Mouse (Mus musculus) retina, postnatal 1 day (tissue): Measurements from ENCODE around the gene Nrf1.

Experiments
- DNase-seq: peaks from one replicate; pipeline ENCODE4 v3.0.0-alpha.2; 2012

Gene Nrf1

DNA sequence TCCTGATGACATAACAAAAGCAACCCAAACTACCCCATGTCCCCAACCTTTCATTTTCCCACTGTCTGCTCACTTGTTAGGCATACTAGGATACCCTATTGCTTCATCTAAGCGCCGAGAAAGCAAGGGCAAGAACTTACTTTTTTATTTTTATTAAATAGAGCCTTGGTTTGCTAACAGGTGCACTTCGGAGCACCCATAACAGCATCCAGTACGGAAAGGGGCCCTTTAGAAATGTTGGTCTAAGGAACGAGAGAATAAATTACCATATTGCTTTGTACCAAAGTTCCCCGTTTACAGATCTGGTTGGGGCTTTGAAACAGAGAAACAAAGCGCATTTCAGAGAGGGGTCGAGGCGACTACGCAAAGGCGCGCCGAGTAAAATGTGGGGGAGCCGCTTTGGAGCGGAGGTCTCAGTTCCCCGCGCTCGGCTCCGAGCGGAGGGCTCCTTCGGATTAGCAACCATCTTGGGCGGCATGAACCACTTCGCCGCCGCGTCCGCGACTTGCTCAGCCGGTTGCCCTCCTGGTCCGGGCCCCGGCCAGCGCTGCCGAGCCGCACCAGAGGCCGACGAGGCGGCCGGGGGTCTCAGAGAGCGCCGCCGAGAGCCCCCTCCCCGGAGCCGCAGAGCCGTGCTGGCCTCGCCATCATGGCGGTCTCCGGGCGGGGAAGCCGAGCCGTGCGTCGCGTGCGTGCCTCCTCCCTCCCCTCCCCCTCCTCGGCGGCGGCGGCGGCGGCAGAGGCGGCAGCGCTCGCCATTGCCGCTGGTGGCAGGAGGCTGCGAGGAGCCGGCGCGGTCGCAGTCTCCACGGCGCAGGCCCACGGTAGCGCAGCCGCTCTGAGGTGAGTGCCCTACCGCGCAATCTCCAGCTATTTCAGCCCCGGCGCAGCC lies at the start of gene Nrf1:
TSS of gene Nrf1 (plus strand) at position 718 of the 892 bp plus-strand sequence.
- DNase-seq: peak; percentile 95

DNA sequence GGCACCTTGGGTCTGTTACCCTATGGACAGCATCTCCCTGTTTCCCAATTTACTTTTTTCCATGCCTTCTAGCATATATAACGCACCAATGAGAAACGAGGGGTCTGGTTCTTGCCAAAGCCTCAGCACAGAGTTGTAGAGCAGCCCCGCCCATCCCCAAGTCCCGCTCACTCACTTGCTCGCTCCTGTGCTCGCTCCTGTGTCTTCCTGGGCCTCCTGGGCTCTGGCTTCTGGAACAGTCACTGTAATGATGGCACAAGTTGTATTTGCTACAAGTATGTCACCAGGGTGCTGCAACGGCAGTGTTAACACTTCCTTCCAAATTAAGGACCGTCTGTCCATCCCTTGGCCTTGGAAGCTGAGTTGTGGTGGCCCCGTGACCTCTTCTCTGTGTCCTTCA lies 49.6 kb upstream of the Nrf1 start:
- no peak for DNase-seq

DNA sequence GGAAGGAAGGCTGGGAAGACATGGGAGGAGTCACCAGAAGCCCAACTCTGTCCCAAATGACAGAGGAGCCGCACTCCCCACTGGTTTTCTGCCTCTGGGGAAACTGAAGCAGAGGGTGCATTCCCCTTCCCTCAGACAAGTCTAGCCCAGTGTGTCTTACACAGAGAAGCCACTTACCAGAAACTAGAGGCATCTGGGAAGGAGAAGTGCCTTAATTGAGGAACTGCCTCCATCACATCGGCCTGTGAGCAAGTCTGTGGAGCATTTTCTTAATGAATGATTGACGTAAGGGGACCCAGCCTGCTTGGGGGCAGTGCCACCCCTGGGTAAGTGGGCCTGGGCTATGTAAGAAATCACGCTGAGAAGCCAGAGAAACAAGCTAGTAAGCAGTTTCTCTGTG lies 49.0 kb upstream of the Nrf1 start:
- DNase-seq: no peak

DNA sequence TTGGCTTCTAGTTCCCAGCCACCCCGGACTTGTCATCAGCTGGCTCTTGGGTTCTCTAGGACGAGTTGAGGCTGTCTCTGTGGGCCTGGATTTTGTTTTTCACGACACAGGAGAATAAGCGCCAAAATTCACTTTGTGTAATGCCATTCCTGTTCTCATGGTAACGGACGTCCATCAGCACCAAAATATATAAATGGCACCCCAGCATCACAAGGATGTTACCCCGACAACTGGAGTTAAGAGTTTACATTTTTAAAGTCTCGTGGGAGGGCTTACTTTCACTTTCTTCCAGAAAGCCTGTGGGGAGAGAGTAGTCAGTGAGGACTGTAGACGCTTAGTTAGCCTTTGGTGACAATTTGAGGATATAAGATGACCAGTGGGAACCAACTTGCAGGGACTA lies 45.2 kb upstream of the Nrf1 start:
- no peak for DNase-seq

GRCm38 (mm10) chr6:30005851-30006250 lies 41.9 kb upstream of the Nrf1 start:
- DNase-seq: no peak

- no peak for DNase-seq
Measured at GRCm38 (mm10) chr6:30009204-30009603, 38.6 kb upstream of the Nrf1 start.

DNA sequence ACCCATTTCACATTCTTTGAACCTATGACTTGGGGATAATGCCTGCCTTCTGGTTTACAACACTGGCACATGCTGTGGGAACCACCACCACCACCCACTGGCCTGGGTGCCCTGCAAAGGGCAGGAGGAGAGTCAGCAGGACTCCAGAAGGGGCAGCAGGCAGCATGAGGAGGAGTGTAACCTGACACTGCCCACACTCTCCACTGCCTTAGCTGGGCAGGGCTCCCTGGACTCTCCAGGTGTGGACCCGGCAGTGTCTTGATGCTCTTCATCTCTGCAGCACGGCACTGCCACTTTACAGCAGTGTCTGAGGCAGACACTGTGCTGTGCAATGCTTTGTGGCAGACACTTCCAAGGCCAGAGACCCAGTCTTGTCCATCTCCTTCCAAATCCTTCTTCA lies 34.3 kb upstream of the Nrf1 start:
- DNase-seq: no peak

GRCm38 (mm10) chr6:30014187-30014864 lies 33.5 kb upstream of the Nrf1 start:
- peak; percentile 66 for DNase-seq

- no peak for DNase-seq
Measured at GRCm38 (mm10) chr6:30021241-30021640, 26.5 kb upstream of the Nrf1 start.

DNA sequence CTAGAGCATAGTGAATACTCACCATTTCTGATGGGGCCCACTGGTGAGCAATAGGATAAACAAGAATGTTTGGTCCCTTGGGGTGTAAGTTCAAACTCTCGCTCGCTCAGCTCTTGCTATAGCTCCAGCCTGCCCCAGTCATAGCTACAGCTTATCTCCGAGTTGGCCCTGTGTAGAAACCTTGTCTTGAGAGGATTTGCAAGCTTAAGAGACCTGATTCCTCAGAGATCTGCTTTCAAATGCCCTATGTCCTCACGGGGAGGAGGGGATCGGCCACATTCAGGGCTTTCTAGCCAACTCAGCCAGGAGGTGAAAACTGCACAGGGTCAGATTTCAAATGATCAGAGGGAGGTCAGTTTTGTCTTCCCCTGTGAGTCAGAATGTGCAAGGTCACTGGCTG lies 26.1 kb upstream of the Nrf1 start:
- no peak for DNase-seq

DNA sequence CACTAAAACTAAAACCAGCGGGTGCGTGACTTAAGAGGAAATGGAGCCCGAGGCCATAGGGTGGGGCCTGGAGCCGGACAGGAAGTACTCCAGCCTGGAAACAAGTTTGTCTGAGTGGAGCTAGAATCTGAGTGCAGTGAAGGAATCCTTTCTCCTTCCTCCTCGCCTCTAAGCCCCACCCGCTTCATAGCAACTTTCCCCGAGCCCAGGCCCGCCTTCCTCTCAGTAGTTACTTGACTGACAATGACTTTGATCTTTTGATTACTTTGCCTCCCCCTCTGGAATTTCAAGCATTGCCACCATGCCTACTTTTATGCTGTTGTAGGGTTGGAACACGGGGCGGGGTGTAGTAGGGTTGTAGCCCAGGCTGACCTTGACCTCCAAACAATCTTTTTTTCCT lies 21.0 kb upstream of the Nrf1 start:
- no peak for DNase-seq

- DNase-seq: no peak
Measured at GRCm38 (mm10) chr6:30028358-30028757, 19.4 kb upstream of the Nrf1 start.

- no peak for DNase-seq
Measured at GRCm38 (mm10) chr6:30035112-30035511, 12.7 kb upstream of the Nrf1 start.

- DNase-seq: no peak
Measured at GRCm38 (mm10) chr6:30041498-30041897, 6.3 kb upstream of the Nrf1 start.

DNA sequence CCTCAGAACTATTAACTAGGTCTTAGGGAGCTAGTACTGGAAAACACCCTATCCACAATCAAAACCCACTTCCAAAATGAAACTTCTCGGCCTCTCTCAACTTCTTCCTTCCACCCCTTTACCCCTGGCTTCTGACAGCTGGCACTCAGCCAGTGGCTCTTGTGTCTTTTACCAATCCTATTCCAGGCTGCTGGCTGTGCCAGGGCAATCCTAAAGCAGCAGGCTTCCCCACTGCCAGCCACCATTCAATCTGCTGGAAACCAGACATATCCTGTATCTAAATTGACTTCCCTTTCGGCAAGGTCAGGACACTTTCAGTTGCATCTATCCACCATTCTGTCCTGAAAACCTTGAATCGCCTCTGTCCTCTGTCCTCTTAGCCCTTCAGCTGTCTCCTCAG lies 5.3 kb upstream of the Nrf1 start:
- peak; percentile 28 for DNase-seq

GRCm38 (mm10) chr6:30048163-30048500 lies 344 bp downstream of the Nrf1 start:
- no peak for DNase-seq

GRCm38 (mm10) chr6:30048501-30049353 lies 939 bp downstream of the Nrf1 start:
- DNase-seq: peak; percentile 60

DNA sequence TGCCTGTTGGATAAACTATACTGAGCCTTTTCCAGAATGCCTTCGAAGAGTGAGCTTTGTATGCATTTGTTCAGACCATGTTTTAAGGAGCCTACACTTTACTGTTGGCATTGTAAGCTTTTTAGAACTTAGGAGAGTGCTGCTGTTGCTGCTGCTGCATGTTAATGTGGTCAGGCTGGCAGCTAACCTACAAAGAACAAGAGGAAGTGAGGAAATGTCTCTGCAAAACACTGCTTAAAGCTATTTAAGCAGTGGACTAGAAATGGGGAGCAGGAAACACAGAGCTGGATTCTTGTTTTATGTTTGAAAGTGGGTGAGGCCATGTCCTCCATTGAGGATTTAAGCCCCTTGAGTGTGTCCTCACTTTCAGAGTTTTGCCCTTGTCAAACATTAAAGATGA lies 5.3 kb downstream of the Nrf1 start:
- DNase-seq: no peak

DNA sequence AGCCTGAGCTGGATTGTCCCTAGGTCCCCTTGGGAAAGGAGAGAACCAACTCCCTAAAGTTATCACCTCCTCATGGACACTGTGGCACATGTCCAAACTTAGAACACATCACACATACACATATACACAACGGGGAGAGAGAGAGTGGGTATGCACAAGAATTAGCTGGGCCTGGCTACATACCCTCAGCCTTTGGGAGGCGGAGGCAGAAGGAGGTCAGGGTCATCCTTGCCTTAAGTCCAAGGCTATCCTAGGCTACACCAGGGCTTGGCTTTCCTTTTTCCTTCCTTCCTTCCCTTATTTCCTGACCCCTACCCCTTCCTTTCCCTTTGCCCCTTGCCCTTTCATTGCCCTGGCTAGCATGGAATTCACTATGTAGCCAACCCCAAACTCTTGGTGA lies 14.8 kb downstream of the Nrf1 start:
- no peak for DNase-seq

DNA sequence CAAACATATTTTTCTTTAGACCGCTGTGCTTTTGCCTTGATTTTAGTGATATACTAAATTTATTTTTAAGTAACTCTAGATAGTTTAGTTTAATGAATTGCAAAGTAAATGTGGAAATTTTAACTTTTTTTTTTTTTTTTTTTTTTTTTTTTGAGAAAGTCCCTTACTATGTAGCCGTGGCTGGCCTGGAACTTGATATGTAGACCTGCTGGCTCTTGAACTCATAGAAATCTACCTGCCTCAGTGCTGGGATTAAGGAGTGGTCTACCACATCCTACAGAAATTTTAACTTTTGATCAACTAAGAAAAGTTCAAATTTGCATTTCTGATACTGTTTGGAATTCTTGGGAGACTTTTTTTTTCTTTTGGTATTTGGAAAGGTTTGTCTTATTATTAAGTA lies 17.6 kb downstream of the Nrf1 start:
- DNase-seq: no peak

- DNase-seq: no peak
Measured at GRCm38 (mm10) chr6:30066746-30067145, 19.0 kb downstream of the Nrf1 start.

GRCm38 (mm10) chr6:30072476-30072875 lies 24.7 kb downstream of the Nrf1 start:
- DNase-seq: no peak

DNA sequence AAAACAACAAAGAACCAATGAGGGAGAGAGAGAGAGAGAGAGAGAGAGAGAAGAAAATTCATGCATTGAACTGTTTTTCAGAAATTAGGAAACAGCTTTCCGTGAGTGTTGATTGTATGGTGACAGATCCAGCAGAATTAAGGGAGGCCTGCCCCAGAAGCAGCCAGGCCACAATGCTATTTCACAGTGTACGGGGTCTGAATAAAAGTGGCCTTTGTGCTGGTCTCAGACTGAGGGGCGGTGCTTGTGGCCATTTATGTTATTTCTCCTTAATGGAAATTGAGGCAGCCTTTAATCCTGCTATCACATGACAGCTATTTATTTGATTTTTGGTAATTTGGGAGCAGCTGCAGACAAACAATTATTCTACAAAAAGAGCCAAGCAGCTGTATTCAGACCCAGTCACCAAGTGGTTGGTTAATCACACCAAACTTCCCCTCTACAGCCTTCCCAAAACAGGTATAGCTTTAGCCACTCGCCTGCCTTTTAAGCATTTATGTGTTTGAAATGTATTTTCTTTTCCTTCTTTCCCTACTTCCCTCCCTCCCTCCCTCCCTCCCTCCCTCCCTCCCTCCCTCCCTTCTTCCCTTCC lies 31.2 kb downstream of the Nrf1 start:
- DNase-seq: peak; percentile 25
